Mouse (Mus musculus) kidney, postnatal 36 days (tissue): ENCODE results near the gene Dnah8.
A peak's percentile ranks its signal among the peaks of the same experiment; 100 is the strongest.
"Not testable (repeated sequence)": the region's sequence is repeated elsewhere in the genome, so short reads cannot be mapped to it uniquely, and the experiment has no call there.

Experiments used
- DNase-seq, 2 experiments: peaks; one replicate each; pipeline ENCODE4 v3.0.0; 2021 to 2022; ENCODE audit warnings: mixed read lengths in 2 of 2

The Dnah8 gene

DNA sequence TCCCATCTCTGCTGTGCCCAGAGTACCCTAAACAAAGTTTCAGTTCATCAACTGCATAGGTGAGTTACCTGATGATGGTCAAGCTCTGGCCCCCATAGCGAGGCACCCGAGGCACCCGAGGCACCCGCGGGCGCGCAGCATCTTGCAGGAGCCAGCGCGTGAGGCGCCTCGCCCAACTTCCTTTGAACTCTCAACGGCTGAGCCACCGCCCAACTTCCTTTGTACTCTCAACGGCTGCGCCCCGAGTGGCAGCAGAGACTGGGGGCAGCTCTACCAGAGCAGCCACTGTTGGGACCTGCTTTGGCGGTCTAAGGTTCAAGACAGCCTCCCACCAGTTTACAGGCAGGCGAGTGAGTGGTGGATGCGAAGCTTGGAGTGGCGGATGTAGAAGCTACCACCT is at the start of gene Dnah8:
TSS of gene Dnah8 (plus strand) at position 223 of the 400 bp plus-strand sequence.
- DNase-seq, result not testable (repeated sequence)

- DNase-seq, result no peak
These were observed 49.4 kb upstream of the Dnah8 start for GRCm38 (mm10) chr17:30574783-30575075.

GRCm38 (mm10) chr17:30575121-30575904 is 48.8 kb upstream of the Dnah8 start:
- DNase-seq, result no peak

DNA sequence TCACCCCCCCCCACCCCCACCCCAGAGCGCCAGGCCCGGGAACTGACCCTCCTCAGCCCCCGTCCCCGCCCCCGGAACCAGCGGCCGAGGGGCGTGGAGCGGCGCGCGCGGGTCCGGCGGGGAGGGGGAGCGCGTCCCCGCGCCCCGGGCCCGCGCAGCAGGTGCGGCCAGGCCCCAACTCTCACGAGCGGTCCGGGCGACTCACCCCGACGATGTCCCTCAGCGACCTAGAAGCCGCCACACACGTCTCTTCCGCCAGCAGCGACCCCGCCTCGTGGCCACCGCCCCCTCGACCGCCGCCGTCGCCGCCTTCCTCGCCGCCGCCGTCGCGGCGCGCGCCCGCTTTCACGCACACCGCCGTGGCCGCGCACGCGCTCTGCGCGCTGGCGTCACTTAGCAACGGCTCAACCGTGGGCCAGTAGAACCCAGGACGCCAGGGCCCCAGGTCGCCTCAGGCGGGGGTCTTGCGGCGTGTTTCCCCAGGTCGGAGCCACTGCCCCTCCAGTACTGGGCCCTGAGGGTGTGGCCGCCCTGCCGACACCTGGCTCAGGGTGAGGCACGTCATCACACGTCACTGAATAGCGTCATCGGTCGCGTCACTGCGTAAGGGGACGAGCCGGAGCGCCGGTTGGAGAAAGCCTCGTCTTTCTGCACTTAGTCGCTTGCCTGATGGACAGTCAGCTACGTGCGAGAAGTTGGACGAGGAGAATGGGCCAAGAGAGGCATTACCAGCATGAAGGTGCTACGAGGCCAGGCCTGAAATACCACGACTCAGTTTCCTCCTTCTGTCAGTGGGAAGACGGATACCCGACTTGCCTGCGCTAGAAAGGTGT is 48.0 kb upstream of the Dnah8 start, which contains the start of gene Btbd9:
TSS of gene Btbd9 (minus strand) at position 548 of the 833 bp plus-strand sequence.
- peak; percentile 92 to 97 for DNase-seq

DNA sequence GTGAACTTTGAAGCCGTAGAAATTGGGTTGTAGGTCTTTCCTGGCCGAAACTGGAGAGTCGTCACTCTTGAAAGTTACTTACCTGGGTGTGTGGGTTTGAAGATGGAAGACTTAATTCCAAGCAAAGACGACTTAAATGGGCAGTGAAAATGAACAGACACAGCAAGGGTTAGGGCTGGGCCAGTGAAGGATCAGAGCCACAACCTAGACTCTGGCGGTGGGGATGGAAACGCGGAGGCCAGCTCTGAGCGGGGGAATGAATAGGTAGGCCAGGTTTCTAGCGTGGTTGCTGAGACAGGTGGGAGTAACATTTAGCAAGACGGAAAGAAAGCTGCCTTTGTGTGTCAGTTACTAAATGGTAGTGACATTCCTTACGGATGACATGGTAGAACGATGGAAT is 47.2 kb upstream of the Dnah8 start:
- DNase-seq, result no peak

DNA sequence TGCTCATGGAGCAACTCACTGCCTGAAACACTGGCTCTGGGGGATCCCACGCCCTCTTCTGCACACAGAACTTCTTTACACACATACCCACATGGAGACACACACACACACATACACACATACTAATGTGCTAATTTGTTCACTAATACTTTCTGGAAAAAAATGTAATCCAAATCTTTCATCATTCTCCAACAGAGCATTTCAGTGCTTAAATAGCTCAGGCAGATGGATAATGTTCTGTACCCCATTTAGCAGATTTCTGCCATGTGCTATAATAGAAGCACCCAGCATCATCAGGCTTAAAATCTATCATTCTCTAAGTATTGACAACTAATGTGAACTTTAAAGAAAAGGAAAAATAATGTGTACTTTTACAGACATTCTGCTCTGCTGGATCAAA is 43.4 kb upstream of the Dnah8 start:
- no peak for DNase-seq

DNA sequence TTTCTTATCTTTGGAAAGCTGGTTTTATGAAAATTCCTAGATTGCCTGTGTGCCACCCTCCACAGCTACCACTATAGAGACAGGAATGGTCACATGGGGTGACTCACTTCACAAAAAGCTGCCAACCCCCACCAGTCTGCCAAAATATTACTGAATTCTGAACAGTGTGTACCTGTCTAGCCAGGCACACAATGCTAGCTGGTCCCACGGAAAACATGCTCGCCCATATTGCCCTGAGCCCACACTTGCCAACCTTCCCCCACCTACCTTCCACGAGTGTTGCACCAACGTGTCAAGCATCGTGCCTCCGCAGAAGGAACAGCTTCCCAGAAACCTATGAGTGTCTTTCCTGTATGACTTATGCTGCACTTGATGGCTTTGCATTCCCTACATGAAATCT is 43.0 kb upstream of the Dnah8 start:
- DNase-seq, result no peak

GRCm38 (mm10) chr17:30582313-30582712 is 41.8 kb upstream of the Dnah8 start:
- no peak for DNase-seq

DNA sequence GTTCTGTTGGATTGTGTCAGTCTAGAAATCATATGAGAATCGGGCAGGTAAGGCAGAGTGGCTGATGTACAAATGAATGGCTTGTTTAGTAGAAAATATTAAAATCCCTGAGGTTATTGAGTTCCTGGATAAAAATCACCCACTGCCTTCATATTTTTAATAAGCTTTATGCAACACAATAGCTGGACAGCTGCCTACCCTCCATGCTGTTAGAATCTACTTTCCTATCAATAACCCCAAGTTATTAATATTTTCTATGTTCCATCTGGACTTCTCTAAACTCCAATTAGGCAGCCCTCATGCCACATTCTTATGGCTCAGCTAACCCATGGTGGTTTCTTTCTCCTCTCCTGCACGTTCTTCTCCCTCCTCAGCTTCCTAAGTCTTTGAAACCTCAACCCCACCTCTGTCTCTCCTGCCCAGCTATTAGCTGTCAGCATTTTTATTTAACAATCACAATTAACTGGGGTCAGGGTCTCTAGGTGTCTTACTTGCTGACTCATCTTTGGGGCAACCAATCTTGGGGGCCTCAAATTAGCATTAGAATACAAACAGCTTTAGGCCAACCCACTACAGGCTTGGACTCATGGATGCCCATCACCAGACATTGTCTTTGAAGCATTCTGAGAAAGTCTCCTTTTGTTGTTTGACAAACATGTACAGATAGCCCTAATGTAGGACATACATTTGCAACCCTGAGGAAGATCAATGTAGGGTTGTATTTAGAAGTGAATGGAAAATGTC is 40.7 kb upstream of the Dnah8 start:
- no peak for DNase-seq

- DNase-seq, result peak; percentile 58 to 72
These were observed 33.5 kb upstream of the Dnah8 start for GRCm38 (mm10) chr17:30590417-30591198.

GRCm38 (mm10) chr17:30594407-30594806 is 29.7 kb upstream of the Dnah8 start:
- no peak for DNase-seq

- DNase-seq, result no peak
These were observed 29.3 kb upstream of the Dnah8 start for GRCm38 (mm10) chr17:30594846-30595245.

DNA sequence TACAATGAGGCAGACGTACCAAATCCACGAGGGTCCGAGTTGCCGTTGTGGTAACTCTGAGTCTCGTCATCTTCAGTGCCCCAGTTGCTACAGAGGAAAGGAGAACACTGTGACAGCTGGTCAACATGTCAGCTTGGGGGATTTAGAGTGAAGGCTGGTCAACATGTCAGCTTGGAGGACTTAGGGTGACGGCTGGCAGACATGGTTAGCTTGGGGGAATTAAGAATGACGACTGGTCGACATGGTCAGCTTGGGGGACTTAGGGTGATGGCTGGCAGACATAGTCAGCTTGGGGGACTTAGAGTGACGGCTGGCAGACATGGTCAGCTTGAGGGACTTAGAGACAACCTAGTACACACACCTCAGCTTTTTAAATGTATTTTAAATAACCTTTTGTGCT is 26.4 kb upstream of the Dnah8 start:
- no peak for DNase-seq

DNA sequence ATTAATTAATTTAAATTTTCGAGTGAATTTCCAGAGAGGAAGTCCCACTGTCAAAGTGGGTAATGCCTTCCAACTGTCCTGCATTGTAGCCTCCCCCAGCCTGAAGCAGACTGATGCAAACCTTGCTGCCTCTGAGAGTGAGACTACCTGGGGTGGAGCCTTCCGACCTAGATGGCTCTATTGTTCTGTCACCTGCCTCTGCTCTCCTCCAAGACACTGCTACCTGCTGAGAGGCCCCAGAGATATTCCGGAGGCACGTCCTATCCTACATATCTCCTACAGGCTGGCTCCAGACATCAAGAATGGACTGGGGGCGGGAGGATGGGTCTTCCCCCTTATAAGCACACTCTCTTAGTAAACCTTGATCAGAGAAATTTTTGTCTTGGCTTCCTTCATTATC is 25.9 kb upstream of the Dnah8 start:
- no peak for DNase-seq

- no peak for DNase-seq
These were observed 22.0 kb upstream of the Dnah8 start for GRCm38 (mm10) chr17:30602175-30602574.

DNA sequence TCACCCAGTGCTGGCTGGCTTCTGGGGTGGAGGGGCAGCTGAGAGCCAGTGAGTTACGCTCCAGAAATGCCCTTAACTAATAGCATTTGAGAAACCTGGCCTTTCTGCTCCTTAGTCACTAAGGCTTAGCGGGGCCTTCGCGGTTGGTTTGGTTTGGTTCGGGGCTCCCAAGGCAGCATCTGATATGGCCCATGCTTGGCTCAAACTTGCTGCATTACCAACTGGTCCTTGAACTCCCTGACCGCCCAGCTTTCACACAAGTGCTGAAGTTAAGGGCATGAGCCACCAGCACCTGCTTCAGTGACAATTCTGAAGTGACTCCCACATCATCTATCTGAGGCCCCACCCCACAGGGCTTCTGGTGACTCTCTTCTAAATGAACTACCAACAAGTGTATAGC is 19.9 kb upstream of the Dnah8 start:
- no peak for DNase-seq

GRCm38 (mm10) chr17:30605001-30605400 is 19.2 kb upstream of the Dnah8 start:
- no peak for DNase-seq

DNA sequence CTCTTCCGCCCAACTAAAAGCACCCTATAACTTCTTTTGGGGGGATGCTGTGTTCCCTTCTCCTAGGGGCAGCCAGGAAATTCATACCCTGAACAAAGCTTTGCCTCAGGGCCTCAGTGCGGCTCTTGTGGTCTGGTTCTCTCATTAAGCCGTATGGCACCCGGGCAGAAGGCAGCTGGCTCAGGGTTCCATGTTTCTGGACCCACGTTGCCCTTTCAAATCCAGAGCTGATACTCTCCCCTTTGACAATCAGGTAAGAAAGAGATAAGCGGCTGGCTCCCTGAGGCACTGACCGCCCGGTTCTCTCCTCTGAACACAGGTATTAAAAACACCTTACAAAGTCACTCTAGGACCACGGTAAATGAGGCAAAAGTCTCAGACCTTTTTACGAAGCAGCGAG is 17.9 kb upstream of the Dnah8 start:
- no peak for DNase-seq

GRCm38 (mm10) chr17:30606634-30607081 is 17.5 kb upstream of the Dnah8 start:
- peak in 1 of 2 experiments; percentile 31 for DNase-seq

DNA sequence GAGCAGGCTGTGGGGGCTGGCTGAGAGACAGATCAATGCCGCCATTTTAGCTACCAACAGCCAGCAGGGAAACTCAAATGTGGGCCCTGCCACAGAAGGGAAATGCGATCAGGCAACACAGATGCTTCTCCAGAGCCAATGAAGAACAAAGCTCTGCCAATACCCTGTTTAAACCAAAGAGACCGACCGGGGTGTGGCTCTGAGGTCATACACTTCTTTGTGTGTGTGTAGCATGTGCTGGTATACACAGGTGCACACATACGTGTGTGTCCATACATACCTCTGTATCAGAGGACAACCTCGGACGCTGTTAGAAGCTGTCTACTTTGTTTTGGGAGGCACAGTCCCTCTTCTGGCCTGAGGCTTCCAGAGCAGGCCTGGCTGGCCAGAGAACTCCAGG is 16.8 kb upstream of the Dnah8 start:
- DNase-seq, result no peak

DNA sequence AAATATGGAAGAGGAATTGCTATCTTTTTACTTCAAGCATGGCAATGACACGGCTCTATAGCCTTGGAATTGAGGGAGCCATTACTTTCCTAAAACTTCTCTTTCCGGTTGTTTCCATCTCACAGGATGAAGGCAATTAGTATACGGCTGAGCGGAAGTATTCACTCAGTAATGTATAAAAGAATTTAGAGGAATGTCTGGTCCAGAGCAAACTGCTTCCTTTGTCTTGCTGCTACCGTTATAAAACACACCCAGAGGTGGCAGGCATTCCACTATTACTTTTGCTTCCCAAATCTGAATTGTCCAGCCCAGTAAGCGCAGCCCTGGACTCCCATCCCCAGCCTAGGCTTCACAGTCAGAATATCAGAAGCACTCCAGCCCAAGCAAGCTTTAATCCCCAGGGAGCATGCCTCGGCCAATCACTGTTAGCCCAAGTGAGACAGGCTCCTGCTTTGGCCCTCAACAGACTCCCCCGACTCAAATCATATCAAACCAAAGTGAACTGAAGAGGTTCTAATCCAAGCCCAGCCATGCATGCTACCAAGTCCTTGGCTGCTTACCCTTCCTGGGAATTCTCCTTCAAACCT is 16.2 kb upstream of the Dnah8 start:
- no peak for DNase-seq
